In genomic region chr13:16114837-16115236, GRCm38 (mm10) we compare ENCODE assay signal across 21 mouse cellular contexts.
DNase-seq lines count a peak whose midpoint lies in the region; ATAC-seq and TF ChIP-seq lines count a peak whose summit lies in the region.
"Had no signal": no experiment of that assay in that cellular context is flagged by ENCODE, and none has a peak within 500 bp of the region (broad histone marks: within the 10 kb centered on the region; RNA-seq: fewer than 3 reads in every experiment).

No protein-coding gene starts in this region.

- no peaks in the 10 kb centered on the region for H3K27me3 ChIP-seq in thymus, adult 2 months (ENCODE audit: control insufficient read depth, insufficient read depth, low read length)
- no peaks in the 10 kb centered on the region for H3K27me3 ChIP-seq in limb, embryonic 13.5 days
- no peaks in the 10 kb centered on the region for H3K27me3 ChIP-seq in heart, embryonic 11.5 days (ENCODE audit: control insufficient read depth, insufficient read depth, low read length)
- H3K27me3 ChIP-seq: embryonic facial prominence, embryonic 15.5 days; forebrain, embryonic 15.5 days; heart, embryonic 15.5 days; intestine, embryonic 15.5 days had no signal

- WGBS in thymus, adult 2 months = 29% methylated on average over 2 of the region's 2 CpGs
- WGBS in limb, embryonic 13.5 days = 28% methylated on average over 2 of the region's 2 CpGs
- 62% methylated on average over 2 of the region's 2 CpGs for WGBS in heart, embryonic 11.5 days (ENCODE audit: insufficient replicate concordance)

- no peak overlapping the region for H3K27ac ChIP-seq in thymus, adult 2 months (ENCODE audit: control insufficient read depth, insufficient read depth, low read length)
- H3K27ac ChIP-seq in limb, embryonic 13.5 days = no peak overlapping the region
- no peak overlapping the region for H3K27ac ChIP-seq in heart, embryonic 11.5 days (ENCODE audit: low read depth, low read length)
- H3K27ac ChIP-seq: embryonic facial prominence, embryonic 15.5 days; forebrain, embryonic 10.5 days; forebrain, embryonic 15.5 days; heart, embryonic 10.5 days; heart, embryonic 15.5 days; hindbrain, embryonic 14.5 days; intestine, embryonic 15.5 days had no signal

- H3K4me3 ChIP-seq in thymus, adult 2 months (ENCODE audit: control insufficient read depth, insufficient read depth, low read length) = no peak overlapping the region
- no peak overlapping the region for H3K4me3 ChIP-seq in limb, embryonic 13.5 days
- no peak overlapping the region for H3K4me3 ChIP-seq in heart, embryonic 11.5 days (ENCODE audit: low read depth, low read length)
- H3K4me3 ChIP-seq: embryonic facial prominence, embryonic 15.5 days; erythroblast, embryonic 14.5 days; forebrain, embryonic 10.5 days; forebrain, embryonic 15.5 days; heart, embryonic 10.5 days; heart, embryonic 15.5 days; intestine, embryonic 15.5 days had no signal

- TF ChIP-seq POLR2A in thymus, adult 2 months (IDR thresholded peaks at IDR 0.05; ENCODE audit: control insufficient read depth, extremely low read depth, insufficient read depth, low read length, poor library complexity) = no peak

- H3K4me2 ChIP-seq in limb, embryonic 13.5 days (replicated peaks) = no peak overlapping the region
- H3K4me2 ChIP-seq in heart, embryonic 11.5 days = no peak overlapping the region
- H3K4me2 ChIP-seq: embryonic facial prominence, embryonic 15.5 days; forebrain, embryonic 15.5 days; heart, embryonic 15.5 days; hindbrain, embryonic 14.5 days; intestine, embryonic 15.5 days had no signal

- peak; percentile 2 for DNase-seq in thymus, postnatal 0 days (ENCODE audit: low spot score)
- DNase-seq in thymus, adult 2 months = no peak
- DNase-seq in mesoderm, embryonic 11.5 days (ENCODE audit: low read depth, low spot score) = peak; percentile 2
- DNase-seq in adrenal gland, adult 18-20 months (ENCODE audit: low spot score in 2 of 2) = no peak
- DNase-seq: adrenal gland, postnatal 10 days; cerebellum, adult 11-12 months; cerebellum, adult 9-11 months; cerebellum, postnatal 36 days; embryo, embryonic 11 days; gastrocnemius, postnatal 14 days; heart, postnatal 14 days had no signal

- H3K9ac ChIP-seq in limb, embryonic 13.5 days = no peak overlapping the region
- H3K9ac ChIP-seq in heart, embryonic 11.5 days (ENCODE audit: low read depth, low read length) = no peak overlapping the region
- H3K9ac ChIP-seq: embryonic facial prominence, embryonic 15.5 days; forebrain, embryonic 15.5 days; heart, embryonic 15.5 days; hindbrain, embryonic 14.5 days; intestine, embryonic 15.5 days had no signal

- no peaks in the 10 kb centered on the region for H3K36me3 ChIP-seq in thymus, adult 2 months (ENCODE audit: control insufficient read depth, insufficient read depth, low read length)
- H3K36me3 ChIP-seq in limb, embryonic 13.5 days = no peaks in the 10 kb centered on the region
- H3K36me3 ChIP-seq in heart, embryonic 11.5 days (ENCODE audit: control insufficient read depth, insufficient read depth, low read length) = no peaks in the 10 kb centered on the region
- H3K36me3 ChIP-seq: embryonic facial prominence, embryonic 15.5 days; forebrain, embryonic 10.5 days; forebrain, embryonic 15.5 days; heart, embryonic 10.5 days; heart, embryonic 15.5 days; intestine, embryonic 15.5 days had no signal

- no peaks in the 10 kb centered on the region for H3K4me1 ChIP-seq in thymus, adult 2 months (replicated peaks; ENCODE audit: control insufficient read depth, insufficient read depth, low read length)
- peaks cover 8% of the 10 kb centered on the region; the same call in 1 of the 2 replicates for H3K4me1 ChIP-seq in limb, embryonic 13.5 days
- no peaks in the 10 kb centered on the region for H3K4me1 ChIP-seq in heart, embryonic 11.5 days (ENCODE audit: control insufficient read depth, insufficient read depth, low read length)
- H3K4me1 ChIP-seq: embryonic facial prominence, embryonic 15.5 days; forebrain, embryonic 10.5 days; forebrain, embryonic 15.5 days; heart, embryonic 10.5 days; heart, embryonic 15.5 days; intestine, embryonic 15.5 days had no signal

- peak; percentile 90 for ATAC-seq in limb, embryonic 13.5 days (ENCODE audit: low FRiP score, low read depth)
- ATAC-seq in heart, embryonic 11.5 days (replicated peaks; ENCODE audit: insufficient number of reproducible peaks, low FRiP score, low TSS enrichment) = no peak
- ATAC-seq: forebrain, embryonic 15.5 days; intestine, embryonic 15.5 days had no signal

- no peaks in the 10 kb centered on the region for H3K9me3 ChIP-seq in limb, embryonic 13.5 days
- no peaks in the 10 kb centered on the region for H3K9me3 ChIP-seq in heart, embryonic 11.5 days (replicated peaks; ENCODE audit: control insufficient read depth, low read length)
- H3K9me3 ChIP-seq: embryonic facial prominence, embryonic 15.5 days; forebrain, embryonic 10.5 days; forebrain, embryonic 15.5 days; heart, embryonic 10.5 days; heart, embryonic 15.5 days; intestine, embryonic 15.5 days had no signal

- no peak for TF ChIP-seq CTCF in thymus, adult 2 months (IDR thresholded peaks at IDR 0.05; ENCODE audit: borderline replicate concordance, control insufficient read depth, extremely low read depth, insufficient read depth, low read length, poor library complexity)

Comparison
In these comparisons a context has a peak if more than half of its experiments do, and no peak if none do; other contexts are left out.
1. DNase-seq: peak in thymus, postnatal 0 days (single experiment) and mesoderm, embryonic 11.5 days (single experiment); none in thymus, adult 2 months (single experiment) and adrenal gland, adult 18-20 months (0 of 2).